Mouse (Mus musculus): ENCODE data around the gene Slc3a2. TPM values are rescaled to one million over a fixed set of nuclear protein-coding genes. Genes with fewer than 3 reads are reported as not detected.
"Not testable (repeated sequence)": the region's sequence is repeated elsewhere in the genome, so short reads cannot be mapped to it uniquely, and the experiment has no call there.

The Slc3a2 gene
- polyA plus RNA-seq, 1 experiment from 2014 or later, result 87.8 TPM

GRCm38 (mm10) chr19:8723574-8724346 is 591 bp upstream of the Slc3a2 start:
- WGBS (ENCODE audit: insufficient replicate concordance), result under 1% methylated on average over 20 of the region's 20 CpGs
- peak overlapping the region; percentile 95 for H3K9ac ChIP-seq (ENCODE audit: low read depth, low read length)
- H3K36me3 ChIP-seq (ENCODE audit: control insufficient read depth, insufficient read depth, low read length), result peaks cover 20% of the 10 kb centered on the region
- H3K27ac ChIP-seq (ENCODE audit: low read depth, low read length), result peak overlapping the region; percentile 87
- no peaks in the 10 kb centered on the region for H3K27me3 ChIP-seq (ENCODE audit: control insufficient read depth, insufficient read depth, low read length)
- peak overlapping the region; percentile 92 for H3K4me2 ChIP-seq
- ATAC-seq (replicated peaks; ENCODE audit: insufficient number of reproducible peaks, low FRiP score, low TSS enrichment), result no peak
- H3K4me3 ChIP-seq (ENCODE audit: low read depth, low read length), result peak overlapping the region; percentile 80
- peaks cover 15% of the 10 kb centered on the region for H3K4me1 ChIP-seq (ENCODE audit: control insufficient read depth, insufficient read depth, low read length)
- H3K9me3 ChIP-seq (replicated peaks; ENCODE audit: control insufficient read depth, low read length), result no peaks in the 10 kb centered on the region

- Histone ChIP-seq H3K4me3 (ENCODE audit: low read depth, low read length) (peak overlapping the region; percentile 80), H3K36me3 (ENCODE audit: control insufficient read depth, insufficient read depth, low read length) (peaks cover 20% of the 10 kb centered on the region), H3K27ac (ENCODE audit: low read depth, low read length) (peak overlapping the region; percentile 96), H3K9ac (ENCODE audit: low read depth, low read length) (peak overlapping the region; percentile 95), H3K4me1 (ENCODE audit: control insufficient read depth, insufficient read depth, low read length) (peaks cover 15% of the 10 kb centered on the region), H3K9me3 (replicated peaks; ENCODE audit: control insufficient read depth, low read length) (no peaks in the 10 kb centered on the region), H3K27me3 (ENCODE audit: control insufficient read depth, insufficient read depth, low read length) (no peaks in the 10 kb centered on the region), H3K4me2 (peak overlapping the region; percentile 92)
- 0% methylated on average over 5 of the region's 5 CpGs for WGBS (ENCODE audit: insufficient replicate concordance)
- ATAC-seq (replicated peaks; ENCODE audit: insufficient number of reproducible peaks, low FRiP score, low TSS enrichment), result no peak
Measured at GRCm38 (mm10) chr19:8722559-8722906, 636 bp downstream of the Slc3a2 start.

GRCm38 (mm10) chr19:8722021-8722420 is 1.1 kb downstream of the Slc3a2 start:
- H3K27ac ChIP-seq (ENCODE audit: low read depth, low read length), result peak overlapping the region; percentile 96
- H3K9me3 ChIP-seq (replicated peaks; ENCODE audit: control insufficient read depth, low read length), result no peaks in the 10 kb centered on the region
- no peaks in the 10 kb centered on the region for H3K27me3 ChIP-seq (ENCODE audit: control insufficient read depth, insufficient read depth, low read length)
- H3K9ac ChIP-seq (ENCODE audit: low read depth, low read length), result peak overlapping the region; percentile 95
- peak overlapping the region; percentile 92 for H3K4me2 ChIP-seq
- ATAC-seq (replicated peaks; ENCODE audit: insufficient number of reproducible peaks, low FRiP score, low TSS enrichment), result no peak
- H3K36me3 ChIP-seq (ENCODE audit: control insufficient read depth, insufficient read depth, low read length), result peaks cover 20% of the 10 kb centered on the region
- peaks cover 15% of the 10 kb centered on the region for H3K4me1 ChIP-seq (ENCODE audit: control insufficient read depth, insufficient read depth, low read length)
- 56% methylated on average over 4 of the region's 4 CpGs for WGBS (ENCODE audit: insufficient replicate concordance)
- H3K4me3 ChIP-seq (ENCODE audit: low read depth, low read length), result peak overlapping the region; percentile 80

- WGBS (ENCODE audit: insufficient replicate concordance), result 74% methylated on average over 1 of the region's 1 CpGs
- ATAC-seq (replicated peaks; ENCODE audit: insufficient number of reproducible peaks, low FRiP score, low TSS enrichment), result no peak
- Histone ChIP-seq H3K4me1 (ENCODE audit: control insufficient read depth, insufficient read depth, low read length) (peaks cover 15% of the 10 kb centered on the region), H3K9ac (ENCODE audit: low read depth, low read length) (no peak overlapping the region), H3K4me2 (peak overlapping the region; percentile 92), H3K27ac (ENCODE audit: low read depth, low read length) (no peak overlapping the region), H3K9me3 (replicated peaks; ENCODE audit: control insufficient read depth, low read length) (no peaks in the 10 kb centered on the region), H3K27me3 (ENCODE audit: control insufficient read depth, insufficient read depth, low read length) (no peaks in the 10 kb centered on the region), H3K36me3 (ENCODE audit: control insufficient read depth, insufficient read depth, low read length) (peaks cover 16% of the 10 kb centered on the region), H3K4me3 (ENCODE audit: low read depth, low read length) (no peak overlapping the region)
Measured at GRCm38 (mm10) chr19:8721378-8721777, 1.8 kb downstream of the Slc3a2 start.

GRCm38 (mm10) chr19:8719037-8719436 is 4.1 kb downstream of the Slc3a2 start:
- not testable (repeated sequence) for H3K9ac ChIP-seq (ENCODE audit: low read depth, low read length); ATAC-seq (replicated peaks; ENCODE audit: insufficient number of reproducible peaks, low FRiP score, low TSS enrichment); H3K27ac ChIP-seq (ENCODE audit: low read depth, low read length); H3K4me1 ChIP-seq (ENCODE audit: control insufficient read depth, insufficient read depth, low read length); H3K36me3 ChIP-seq (ENCODE audit: control insufficient read depth, insufficient read depth, low read length); H3K4me3 ChIP-seq (ENCODE audit: low read depth, low read length); H3K9me3 ChIP-seq (replicated peaks; ENCODE audit: control insufficient read depth, low read length); H3K27me3 ChIP-seq (ENCODE audit: control insufficient read depth, insufficient read depth, low read length); H3K4me2 ChIP-seq

- no peak overlapping the region for H3K27ac ChIP-seq (ENCODE audit: low read depth, low read length)
- H3K9me3 ChIP-seq (replicated peaks; ENCODE audit: control insufficient read depth, low read length), result no peaks in the 10 kb centered on the region
- H3K4me3 ChIP-seq (ENCODE audit: low read depth, low read length), result no peak overlapping the region
- no peak for ATAC-seq (replicated peaks; ENCODE audit: insufficient number of reproducible peaks, low FRiP score, low TSS enrichment)
- no peaks in the 10 kb centered on the region for H3K36me3 ChIP-seq (ENCODE audit: control insufficient read depth, insufficient read depth, low read length)
- peaks cover 9% of the 10 kb centered on the region for H3K4me1 ChIP-seq (ENCODE audit: control insufficient read depth, insufficient read depth, low read length)
- no peaks in the 10 kb centered on the region for H3K27me3 ChIP-seq (ENCODE audit: control insufficient read depth, insufficient read depth, low read length)
- no peak overlapping the region for H3K9ac ChIP-seq (ENCODE audit: low read depth, low read length)
- 67% methylated on average over 3 of the region's 3 CpGs for WGBS (ENCODE audit: insufficient replicate concordance)
- H3K4me2 ChIP-seq, result no peak overlapping the region
Measured at GRCm38 (mm10) chr19:8718357-8718756, 4.8 kb downstream of the Slc3a2 start.

- no peak overlapping the region for H3K4me2 ChIP-seq
- H3K27ac ChIP-seq (ENCODE audit: low read depth, low read length), result 0 out of 2 replicates have a peak overlapping the region, but pooled peaks have one; percentile 7
- H3K9ac ChIP-seq (ENCODE audit: low read depth, low read length), result no peak overlapping the region
- ATAC-seq (replicated peaks; ENCODE audit: insufficient number of reproducible peaks, low FRiP score, low TSS enrichment), result no peak
- H3K9me3 ChIP-seq (replicated peaks; ENCODE audit: control insufficient read depth, low read length), result no peaks in the 10 kb centered on the region
- no peaks in the 10 kb centered on the region for H3K27me3 ChIP-seq (ENCODE audit: control insufficient read depth, insufficient read depth, low read length)
- H3K36me3 ChIP-seq (ENCODE audit: control insufficient read depth, insufficient read depth, low read length), result peaks cover 2% of the 10 kb centered on the region; the same call in 1 of the 2 replicates
- H3K4me1 ChIP-seq (ENCODE audit: control insufficient read depth, insufficient read depth, low read length), result peaks cover 9% of the 10 kb centered on the region
- no peak overlapping the region for H3K4me3 ChIP-seq (ENCODE audit: low read depth, low read length)
- 70% methylated on average over 8 of the region's 10 CpGs for WGBS (ENCODE audit: insufficient replicate concordance)
Measured at GRCm38 (mm10) chr19:8716767-8717475, 6.2 kb downstream of the Slc3a2 start.

- Histone ChIP-seq H3K4me3 (ENCODE audit: low read depth, low read length) (no peak overlapping the region), H3K4me2 (no peak overlapping the region), H3K27ac (ENCODE audit: low read depth, low read length) (peak overlapping the region; percentile 47), H3K27me3 (ENCODE audit: control insufficient read depth, insufficient read depth, low read length) (no peaks in the 10 kb centered on the region), H3K4me1 (ENCODE audit: control insufficient read depth, insufficient read depth, low read length) (peaks cover 13% of the 10 kb centered on the region), H3K36me3 (ENCODE audit: control insufficient read depth, insufficient read depth, low read length) (peaks cover 7% of the 10 kb centered on the region), H3K9ac (ENCODE audit: low read depth, low read length) (no peak overlapping the region), H3K9me3 (replicated peaks; ENCODE audit: control insufficient read depth, low read length) (no peaks in the 10 kb centered on the region)
- no peak for ATAC-seq (replicated peaks; ENCODE audit: insufficient number of reproducible peaks, low FRiP score, low TSS enrichment)
- 69% methylated on average over 10 of the region's 10 CpGs for WGBS (ENCODE audit: insufficient replicate concordance)
Measured at GRCm38 (mm10) chr19:8715868-8716766, 7.1 kb downstream of the Slc3a2 start.

Measured in heart, embryonic 11.5 days (tissue).